Mouse (Mus musculus) liver, adult 2 months (tissue): ENCODE results near the gene Vwa5b2. TPM values are rescaled to one million over a fixed set of nuclear protein-coding genes. Genes with fewer than 3 reads are reported as not detected.

Source experiments
- DNase-seq: peaks from one replicate; pipeline ENCODE4 v3.0.0-alpha.2; 2011; ENCODE audit warnings: low read depth, low spot score; ENCODE audit errors: extremely low read depth
- H3K27ac ChIP-seq: fragments of 200-500 bp; replicated peaks from 2 replicates; pipeline ENCODE4 v1.5.1; 2012; ENCODE audit warnings: low read depth, mild to moderate bottlenecking, control low read depth, inconsistent platforms, low read length; ENCODE audit not compliant: insufficient read depth
- H3K27me3 ChIP-seq: fragments of 200-500 bp; 2 replicates; pipeline ENCODE4 v1.6.1; 2012; ENCODE audit warnings: mild to moderate bottlenecking, moderate library complexity, low read length, inconsistent platforms; ENCODE audit not compliant: control insufficient read depth, insufficient read depth
- H3K36me3 ChIP-seq: fragments of 200-500 bp; 2 replicates; pipeline ENCODE4 v1.6.1; 2012; ENCODE audit warnings: low read length, inconsistent platforms; ENCODE audit not compliant: control insufficient read depth, insufficient read depth
- H3K4me1 ChIP-seq: fragments of 200-500 bp; 2 replicates; pipeline ENCODE4 v1.6.1; 2011; ENCODE audit warnings: low read length; ENCODE audit not compliant: control insufficient read depth, insufficient read depth
- H3K4me3 ChIP-seq: fragments of 200-500 bp; 2 replicates; pipeline ENCODE4 v1.5.1; 2011; ENCODE audit warnings: low read depth, mild to moderate bottlenecking, control low read depth, low read length, moderate library complexity; ENCODE audit not compliant: insufficient read depth
- H3K79me2 ChIP-seq: fragments of 200-500 bp; 2 replicates; pipeline ENCODE4 v1.6.1; 2012; ENCODE audit warnings: inconsistent platforms, mild to moderate bottlenecking, low read length, moderate library complexity; ENCODE audit not compliant: control insufficient read depth, insufficient read depth
- H3K9ac ChIP-seq: fragments of 200-500 bp; 2 replicates; pipeline ENCODE4 v1.6.1; 2012; ENCODE audit warnings: low read depth, mild to moderate bottlenecking, control low read depth, inconsistent platforms, low read length
- CTCF ChIP-seq: fragments of 200-500 bp; IDR thresholded peaks from 2 replicates; pipeline ENCODE4 v1.5.1; 2011; ENCODE audit warnings: low read depth, low read length, control low read depth
- POLR2A ChIP-seq: fragments of 200-500 bp; IDR thresholded peaks from 2 replicates; pipeline ENCODE4 v1.6.1; 2011; ENCODE audit warnings: low read length, control low read depth; ENCODE audit not compliant: insufficient read depth; ENCODE audit errors: extremely low read depth
- WGBS: fragments of 180-500 bp; shearing (Covaris S2); methylation state at CpG from one replicate; pipeline ENCODE4 v1.1.7; 2018; 5-methylcytosine and 5-hydroxymethylcytosine counted together
- polyA plus RNA-seq: library from polyadenylated mRNA; depleted of rRNA; stranded (reverse); fragments of >200 nt; gene quantifications from 2 replicates; pipeline ENCODE4 v1.2.3, GENCODE M21; 2012; rRNA removed
- total RNA-seq: library from RNA; depleted of rRNA; stranded (reverse); fragments of >200 nt; gene quantifications from 2 replicates; pipeline ENCODE4 v1.2.3, GENCODE M21; 2014; rRNA removed

Gene Vwa5b2
- total and polyA plus RNA-seq, 2 experiments = not detected

DNA sequence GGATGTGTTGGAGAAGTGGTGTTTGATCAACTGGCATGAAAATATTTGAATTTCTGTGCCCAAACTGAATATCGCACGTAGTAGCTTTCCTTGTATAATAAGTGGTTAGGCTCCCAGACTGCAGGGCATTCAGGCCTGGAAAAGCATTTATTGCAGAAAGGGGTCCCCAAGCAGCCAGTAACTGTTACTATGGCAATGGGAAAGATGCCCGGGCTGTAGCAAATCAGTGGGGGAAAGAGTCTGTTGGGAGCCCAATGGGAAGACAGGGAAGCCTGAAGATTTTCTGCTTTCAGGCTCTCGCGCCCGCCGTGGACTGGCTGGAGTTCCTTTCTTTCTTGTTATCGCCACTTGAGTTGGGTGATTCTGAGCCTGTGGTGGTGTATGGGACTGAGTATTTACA is 49.1 kb downstream of the Vwa5b2 start:
- Histone ChIP-seq H3K9ac (no peak overlapping the region), H3K4me3 (no peak overlapping the region), H3K36me3 (no peaks in the 10 kb centered on the region), H3K27me3 (no peaks in the 10 kb centered on the region), H3K27ac (no peak overlapping the region), H3K79me2 (no peaks in the 10 kb centered on the region), H3K4me1 (no peaks in the 10 kb centered on the region)
- DNase-seq = no peak
- WGBS = 78% methylated on average over 8 of the region's 8 CpGs
- TF ChIP-seq POLR2A = no peak
- no peak for TF ChIP-seq CTCF

DNA sequence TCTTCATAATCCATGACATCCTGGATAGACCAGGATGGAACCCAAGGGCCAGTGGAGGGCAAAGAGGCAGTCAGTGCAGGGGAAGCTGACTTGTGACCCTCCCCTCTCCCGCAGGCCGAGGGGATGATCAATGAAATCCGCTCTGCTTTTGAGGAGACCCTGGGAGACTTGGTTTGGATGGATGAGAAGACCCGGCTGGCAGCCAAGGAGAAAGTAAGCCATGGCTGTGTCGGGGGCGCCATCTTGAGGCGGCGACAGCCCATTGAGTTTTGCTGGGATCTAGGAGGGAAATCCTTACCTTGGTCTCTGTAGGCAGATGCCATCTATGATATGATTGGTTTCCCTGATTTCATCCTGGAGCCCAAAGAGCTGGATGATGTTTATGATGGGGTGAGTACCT is 52.9 kb downstream of the Vwa5b2 start:
- peak; percentile 93 for TF ChIP-seq CTCF
- TF ChIP-seq POLR2A = no peak
- H3K4me1 ChIP-seq = no peaks in the 10 kb centered on the region
- DNase-seq = peak; percentile 18

GRCm38 (mm10) chr16:20643911-20644310 is 54.6 kb downstream of the Vwa5b2 start:
- Histone ChIP-seq H3K4me1 (no peaks in the 10 kb centered on the region), H3K4me3 (no peak overlapping the region), H3K9ac (no peak overlapping the region), H3K27me3 (no peaks in the 10 kb centered on the region), H3K79me2 (no peaks in the 10 kb centered on the region), H3K36me3 (no peaks in the 10 kb centered on the region), H3K27ac (no peak overlapping the region)
- TF ChIP-seq CTCF = no peak
- no peak for TF ChIP-seq POLR2A
- 89% methylated on average over 7 of the region's 7 CpGs for WGBS
- no peak for DNase-seq

More for the DNA sequence above, 52.9 kb downstream of the Vwa5b2 start:
- Histone ChIP-seq H3K9ac (no peak overlapping the region), H3K36me3 (no peaks in the 10 kb centered on the region), H3K27me3 (no peaks in the 10 kb centered on the region), H3K79me2 (no peaks in the 10 kb centered on the region), H3K27ac (no peak overlapping the region), H3K4me3 (no peak overlapping the region)
- WGBS = 2% methylated on average over 8 of the region's 8 CpGs

DNA sequence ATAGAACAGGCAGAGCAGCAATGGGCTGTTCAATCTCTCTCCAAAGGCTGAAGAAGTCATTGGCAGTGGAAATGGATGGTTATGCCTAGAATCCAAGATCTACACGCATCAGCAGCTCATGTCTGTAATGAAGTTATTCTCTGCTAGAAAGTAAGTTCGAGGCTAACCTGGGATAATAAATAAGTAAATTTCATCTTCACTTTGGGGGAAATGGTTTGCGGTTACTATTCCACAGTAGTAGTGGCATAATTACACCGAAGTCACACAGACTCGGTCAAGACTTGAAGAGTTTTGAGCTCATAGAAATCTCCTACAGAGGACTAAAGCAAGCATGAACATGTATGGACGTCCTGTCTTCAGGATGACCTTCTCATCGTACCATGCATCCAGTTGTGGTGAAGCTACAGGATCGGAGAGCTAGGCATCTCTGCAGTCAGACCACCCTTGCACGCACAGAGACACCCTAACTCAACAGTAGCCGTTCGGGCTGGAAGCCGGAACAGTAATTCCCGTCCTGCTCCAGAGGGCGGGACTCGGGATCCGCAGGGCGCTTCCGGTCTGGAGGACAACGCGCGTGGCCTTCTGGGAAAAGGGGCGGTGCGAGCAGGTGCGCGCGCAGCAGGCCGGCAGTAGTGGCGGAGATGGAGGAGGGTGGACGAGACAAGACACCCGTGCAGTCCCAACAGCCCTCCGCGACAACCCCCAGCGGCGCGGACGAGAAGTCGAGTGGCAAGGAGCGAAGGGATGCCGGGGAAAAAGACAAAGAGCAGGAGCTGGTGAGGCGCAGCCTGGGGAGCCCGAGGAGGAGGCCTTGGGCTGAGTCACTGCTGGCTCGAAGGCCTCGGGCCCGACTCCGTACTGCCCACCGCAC is 62.0 kb downstream of the Vwa5b2 start, which contains the start of gene Psmd2:
TSS of gene Psmd2 (plus strand) at position 577 of the 871 bp plus-strand sequence.
- TF ChIP-seq CTCF (no peak), POLR2A (peak; percentile 70)
- H3K27me3 ChIP-seq = no peaks in the 10 kb centered on the region

DNA sequence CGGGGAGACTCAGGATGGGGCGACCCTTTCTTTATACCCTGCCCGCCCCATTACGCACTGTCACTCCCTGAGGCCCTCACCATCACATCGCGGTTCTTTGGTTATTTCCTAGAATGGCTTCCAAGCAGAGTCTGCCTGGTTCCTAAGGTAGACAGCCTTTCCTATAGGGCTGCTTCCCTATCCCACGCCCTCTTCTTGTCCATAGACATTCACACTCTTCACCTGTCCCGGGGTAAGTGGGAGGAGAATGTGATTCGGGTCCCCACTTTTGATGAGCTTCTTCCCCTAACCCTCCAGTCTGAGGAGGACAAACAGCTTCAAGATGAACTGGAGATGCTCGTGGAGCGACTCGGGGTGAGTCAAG is 62.7 kb downstream of the Vwa5b2 start:
- peaks cover 33% of the 10 kb centered on the region for H3K36me3 ChIP-seq
- WGBS = 4% methylated on average over 12 of the region's 12 CpGs
- peak overlapping the region; percentile 60 for H3K27ac ChIP-seq
- H3K4me1 ChIP-seq = peaks cover 5% of the 10 kb centered on the region
- peak overlapping the region; percentile 87 for H3K9ac ChIP-seq
- H3K27me3 ChIP-seq = no peaks in the 10 kb centered on the region
- H3K79me2 ChIP-seq = peaks cover 10% of the 10 kb centered on the region; the same call in 1 of the 2 replicates
- no peak for TF ChIP-seq POLR2A
- no peak for TF ChIP-seq CTCF
- H3K4me3 ChIP-seq = peak overlapping the region; percentile 91
- DNase-seq = no peak

More for the DNA sequence above, 62.0 kb downstream of the Vwa5b2 start, which contains the start of gene Psmd2:
- 1% methylated on average over 46 of the region's 46 CpGs for WGBS
- Histone ChIP-seq H3K36me3 (peaks cover 27% of the 10 kb centered on the region), H3K79me2 (peaks cover 10% of the 10 kb centered on the region; the same call in 1 of the 2 replicates), H3K4me1 (peaks cover 5% of the 10 kb centered on the region), H3K9ac (peak within 1 kb of the TSS; percentile 87), H3K27ac (peak within 1 kb of the TSS; percentile 60), H3K4me3 (peak within 1 kb of the TSS; percentile 91)
- peak; percentile 79 for DNase-seq

GRCm38 (mm10) chr16:20653315-20653714 is 64.0 kb downstream of the Vwa5b2 start:
- Histone ChIP-seq H3K27me3 (no peaks in the 10 kb centered on the region), H3K4me3 (no peak overlapping the region), H3K4me1 (peaks cover 5% of the 10 kb centered on the region), H3K36me3 (peaks cover 46% of the 10 kb centered on the region), H3K9ac (no peak overlapping the region), H3K27ac (no peak overlapping the region), H3K79me2 (peaks cover 10% of the 10 kb centered on the region; the same call in 1 of the 2 replicates)
- 70% methylated on average over 2 of the region's 2 CpGs for WGBS
- no peak for DNase-seq
- TF ChIP-seq CTCF = no peak
- TF ChIP-seq POLR2A = no peak

Other genes with a start within 250 kb of the Vwa5b2 start
- 6.6 and 7.9 TPM in 2 replicates for gene Abcc5, start 163.1 kb upstream of the Vwa5b2 start, total RNA-seq
- gene Abcc5, start 163.1 kb upstream of the Vwa5b2 start, polyA plus RNA-seq = 4.3 and 7.7 TPM in 2 replicates
- 38.1 and 38.9 TPM in 2 replicates for gene Eif2b5, start 90.7 kb upstream of the Vwa5b2 start, total RNA-seq
- gene Eif2b5, start 90.7 kb upstream of the Vwa5b2 start, polyA plus RNA-seq = 19.2 and 19.3 TPM in 2 replicates
- 2.5 and 5.8 TPM in 2 replicates for gene Dvl3, start 72.5 kb upstream of the Vwa5b2 start, total RNA-seq
- gene Dvl3, start 72.5 kb upstream of the Vwa5b2 start, polyA plus RNA-seq = 11.6 and 15.0 TPM in 2 replicates
- 151 and 236 TPM in 2 replicates for gene Ap2m1, start 54.0 kb upstream of the Vwa5b2 start, total RNA-seq
- 298 and 343 TPM in 2 replicates for gene Ap2m1, start 54.0 kb upstream of the Vwa5b2 start, polyA plus RNA-seq
- 42.0 and 44.9 TPM in 2 replicates for gene Abcf3, start 40.9 kb upstream of the Vwa5b2 start, total RNA-seq
- gene Abcf3, start 40.9 kb upstream of the Vwa5b2 start, polyA plus RNA-seq = 29.5 and 48.5 TPM in 2 replicates
- 13.4 and 16.6 TPM in 2 replicates for gene Eef1akmt4, start 22.1 kb downstream of the Vwa5b2 start, total RNA-seq
- gene Eef1akmt4, start 22.1 kb downstream of the Vwa5b2 start, polyA plus RNA-seq = 18.9 and 21.7 TPM in 2 replicates
- not detected in 2 replicates for gene Gm49333, start 22.1 kb downstream of the Vwa5b2 start, total RNA-seq
- not detected in 2 replicates for gene Gm49333, start 22.1 kb downstream of the Vwa5b2 start, polyA plus RNA-seq
- gene Alg3, start 22.3 kb downstream of the Vwa5b2 start, total RNA-seq = 6.5 and 10.1 TPM in 2 replicates
- 17.7 and 22.8 TPM in 2 replicates for gene Alg3, start 22.3 kb downstream of the Vwa5b2 start, polyA plus RNA-seq
- 0.18 and 0.60 TPM in 2 replicates for gene Camk2n2, start 31.8 kb downstream of the Vwa5b2 start, total RNA-seq
- 2.3 and 5.2 TPM in 2 replicates for gene Camk2n2, start 31.8 kb downstream of the Vwa5b2 start, polyA plus RNA-seq
- gene Ece2, start 40.4 kb downstream of the Vwa5b2 start, total RNA-seq = not detected in 2 replicates
- 0.04 TPM in 1 of 2 replicates, not detected in the other for gene Ece2, start 40.4 kb downstream of the Vwa5b2 start, polyA plus RNA-seq
- gene Psmd2, start 62.2 kb downstream of the Vwa5b2 start, total RNA-seq = 138 and 146 TPM in 2 replicates
- 85.0 and 92.8 TPM in 2 replicates for gene Psmd2, start 62.2 kb downstream of the Vwa5b2 start, polyA plus RNA-seq
- 173 and 198 TPM in 2 replicates for gene Eif4g1, start 78.8 kb downstream of the Vwa5b2 start, total RNA-seq
- gene Eif4g1, start 78.8 kb downstream of the Vwa5b2 start, polyA plus RNA-seq = 400 and 438 TPM in 2 replicates
- 0.37 and 0.60 TPM in 2 replicates for gene Fam131a, start 103.8 kb downstream of the Vwa5b2 start, total RNA-seq
- 0.56 and 0.99 TPM in 2 replicates for gene Fam131a, start 103.8 kb downstream of the Vwa5b2 start, polyA plus RNA-seq
- 18.1 and 19.2 TPM in 2 replicates for gene Polr2h, start 128.2 kb downstream of the Vwa5b2 start, total RNA-seq
- 9.1 and 9.5 TPM in 2 replicates for gene Polr2h, start 128.2 kb downstream of the Vwa5b2 start, polyA plus RNA-seq
- gene Clcn2, start 128.3 kb downstream of the Vwa5b2 start, total RNA-seq = 29.6 and 30.6 TPM in 2 replicates
- gene Clcn2, start 128.3 kb downstream of the Vwa5b2 start, polyA plus RNA-seq = 58.6 and 64.0 TPM in 2 replicates
- 3.0 and 3.4 TPM in 2 replicates for gene Chrd, start 143.7 kb downstream of the Vwa5b2 start, total RNA-seq
- gene Chrd, start 143.7 kb downstream of the Vwa5b2 start, polyA plus RNA-seq = 9.9 and 14.1 TPM in 2 replicates
- 1.7 and 2.4 TPM in 2 replicates for gene Thpo, start 145.0 kb downstream of the Vwa5b2 start, total RNA-seq
- 21.2 and 37.0 TPM in 2 replicates for gene Thpo, start 145.0 kb downstream of the Vwa5b2 start, polyA plus RNA-seq